8 mouse cellular contexts compared by ENCODE assay signal in genomic region chr13:109632387-109633036, GRCm38 (mm10).
A peak's percentile ranks its signal among the peaks of the same experiment; 100 is the strongest.
DNase-seq lines count a peak whose midpoint lies in the region; ATAC-seq lines count a peak whose summit lies in the region.

No protein-coding gene starts in this region.

- DNase-seq in gastrocnemius, adult 18-20 months (ENCODE audit: low spot score), result peak; percentile 70
- no peak for DNase-seq in gastrocnemius, postnatal 4 days (ENCODE audit: low spot score in 2 of 2)
- peak; percentile 29 for DNase-seq in kidney, postnatal 14 days
- DNase-seq in thymus, postnatal 14 days, result no peak
- no peak for DNase-seq in left cerebral cortex, adult 18-20 months (ENCODE audit: low spot score in 2 of 2)
- no peak for DNase-seq in urinary bladder, postnatal 4 days (ENCODE audit: low spot score in 2 of 2)

- 0 out of 2 replicates have a peak, but pooled peaks have one; percentile 33 for ATAC-seq in erythroblast, adult 5-6 weeks (replicated peaks; ENCODE audit: low FRiP score, poor library complexity, severe bottlenecking)
- peak; percentile 90 for ATAC-seq in megakaryocyte progenitor cell, adult 5-6 weeks (replicated peaks; ENCODE audit: poor library complexity)

Comparison
In these comparisons a context has a peak if more than half of its experiments do, and no peak if none do; other contexts are left out.
1. DNase-seq: peak in gastrocnemius, adult 18-20 months (single experiment) and kidney, postnatal 14 days (single experiment); none in gastrocnemius, postnatal 4 days (0 of 2), thymus, postnatal 14 days (single experiment), left cerebral cortex, adult 18-20 months (0 of 2) and urinary bladder, postnatal 4 days (0 of 2).